Mouse (Mus musculus): Measurements from ENCODE around the gene Ptpre.

DNA sequence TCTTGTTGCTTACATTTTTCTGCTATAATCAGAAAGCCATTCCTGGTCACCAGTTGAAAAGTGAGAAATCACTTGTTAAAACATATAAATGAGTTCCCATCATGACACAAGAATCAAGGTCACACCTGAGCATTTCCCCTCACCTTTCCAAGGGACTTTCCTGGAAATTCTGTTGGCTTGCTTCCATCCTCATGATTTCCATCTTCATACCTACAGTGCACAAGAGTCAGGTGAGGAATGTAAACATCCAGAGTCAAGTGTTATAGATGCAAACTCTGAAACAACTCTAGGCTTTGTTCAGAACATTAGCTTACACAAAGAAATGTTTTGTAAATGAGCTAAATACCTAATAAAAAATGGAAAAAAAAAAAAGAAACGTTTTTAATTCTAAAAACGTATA, 173.4 kb downstream of the Ptpre start:
- TF ChIP-seq CTCF (IDR thresholded peaks at IDR 0.05; ENCODE audit: low read depth) (no peak), EP300 (IDR thresholded peaks at IDR 0.05; ENCODE audit: low read depth) (no peak)

Data from liver, embryonic 14.5 days (tissue).